Mouse (Mus musculus) liver, postnatal 0 days (tissue): ENCODE measurements at regions not wholly inside any gene's neighbourhood (a gene's known extent, or its start where the extent isn't known, plus 50 kb on each side); places are given as distances from the start of the nearest gene placed in this dataset.

ENCODE experiments used
- ATAC-seq: fragments of 200-750 bp; cut with Nextera tagmentation; 2 replicates; pipeline ENCODE4 v1.8.0; 2017; ENCODE audit warnings: mild to moderate bottlenecking, moderate library complexity
- DNase-seq: peaks from one replicate; pipeline ENCODE4 v3.0.0-alpha.2; 2016
- H3K27ac ChIP-seq: fragments of 300-500 bp; sonication (generic); 2 replicates; pipeline ENCODE4 v1.5.1; 2014; ENCODE audit warnings: antibody characterized with exemption, moderate library complexity, mild to moderate bottlenecking, low read depth
- H3K27me3 ChIP-seq: fragments of 300-500 bp; sonication (generic); 2 replicates; pipeline ENCODE4 v1.6.1; 2014; ENCODE audit warnings: low read length, control low read depth, mixed read lengths; ENCODE audit not compliant: insufficient read depth
- H3K36me3 ChIP-seq: fragments of 300-500 bp; sonication (generic); replicated peaks from 2 replicates; pipeline ENCODE4 v1.6.1; 2014; ENCODE audit warnings: mild to moderate bottlenecking, control low read depth, low read length, moderate library complexity, mixed read lengths; ENCODE audit not compliant: insufficient read depth
- H3K4me1 ChIP-seq: fragments of 300-500 bp; sonication (generic); 2 replicates; pipeline ENCODE4 v1.6.1; 2014; ENCODE audit warnings: antibody characterized with exemption, mild to moderate bottlenecking, control low read depth; ENCODE audit not compliant: insufficient read depth
- H3K4me2 ChIP-seq: fragments of 300-500 bp; sonication (generic); 2 replicates; pipeline ENCODE4 v1.6.1; 2014; ENCODE audit warnings: low read depth, mild to moderate bottlenecking, low read length, moderate library complexity, mixed read lengths
- H3K4me3 ChIP-seq: fragments of 300-500 bp; sonication (generic); 2 replicates; pipeline ENCODE4 v1.5.1; 2014; ENCODE audit warnings: low read depth, low read length
- H3K9ac ChIP-seq: fragments of 300-500 bp; sonication (generic); replicated peaks from 2 replicates; pipeline ENCODE4 v1.6.1; 2014; ENCODE audit warnings: mild to moderate bottlenecking, moderate library complexity
- H3K9me3 ChIP-seq: fragments of 300-500 bp; sonication (generic); 2 replicates; pipeline ENCODE4 v1.6.1; 2016; ENCODE audit warnings: mild to moderate bottlenecking, control low read depth, low read length, mixed read lengths
- CTCF ChIP-seq: sonication (generic); IDR thresholded peaks from 2 replicates; pipeline ENCODE4 v1.5.1; 2016; ENCODE audit warnings: antibody characterized with exemption, low read depth
- EP300 ChIP-seq: IDR thresholded peaks from 2 replicates; pipeline ENCODE4 v1.6.1; 2016; ENCODE audit warnings: antibody characterized with exemption, low read depth, mild to moderate bottlenecking
- WGBS: fragments of 180-500 bp; shearing (Covaris S2); extraction: QIAGEN DNeasy Blood & Tissue Kit; methylation state at CpG from one replicate; pipeline ENCODE4 v1.1.7; 2014; ENCODE audit not compliant: insufficient replicate concordance; 5-methylcytosine and 5-hydroxymethylcytosine counted together

DNA sequence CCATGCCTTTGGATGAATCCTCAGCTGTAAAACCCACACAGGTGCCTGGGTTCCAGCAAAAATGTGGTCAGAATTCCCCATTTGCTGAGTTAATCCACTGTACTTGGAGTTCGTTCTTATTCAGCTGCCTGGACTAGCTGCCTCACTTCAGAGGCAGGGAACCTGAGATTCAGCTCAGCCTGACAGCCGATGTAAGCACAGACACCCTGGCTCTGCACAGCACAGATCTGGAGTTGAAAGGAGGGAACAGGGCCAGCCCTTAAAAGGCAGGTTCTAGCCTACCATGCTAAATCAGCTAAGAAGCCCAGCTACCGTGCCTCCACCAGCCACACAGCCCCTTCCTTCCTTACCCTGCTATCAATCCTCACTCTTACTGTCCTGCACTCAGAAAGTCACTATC lies 306.0 kb downstream of the Mroh4 start:
- Histone ChIP-seq H3K27me3 (no peaks in the 10 kb centered on the region), H3K9ac (no peak overlapping the region), H3K27ac (no peak overlapping the region), H3K4me1 (no peaks in the 10 kb centered on the region), H3K36me3 (no peaks in the 10 kb centered on the region), H3K4me3 (no peak overlapping the region), H3K9me3 (no peaks in the 10 kb centered on the region), H3K4me2 (no peak overlapping the region)
- TF ChIP-seq EP300 (no peak), CTCF (no peak)
- DNase-seq: no peak
- ATAC-seq: no peak
- WGBS: 50% methylated on average over 3 of the region's 3 CpGs

DNA sequence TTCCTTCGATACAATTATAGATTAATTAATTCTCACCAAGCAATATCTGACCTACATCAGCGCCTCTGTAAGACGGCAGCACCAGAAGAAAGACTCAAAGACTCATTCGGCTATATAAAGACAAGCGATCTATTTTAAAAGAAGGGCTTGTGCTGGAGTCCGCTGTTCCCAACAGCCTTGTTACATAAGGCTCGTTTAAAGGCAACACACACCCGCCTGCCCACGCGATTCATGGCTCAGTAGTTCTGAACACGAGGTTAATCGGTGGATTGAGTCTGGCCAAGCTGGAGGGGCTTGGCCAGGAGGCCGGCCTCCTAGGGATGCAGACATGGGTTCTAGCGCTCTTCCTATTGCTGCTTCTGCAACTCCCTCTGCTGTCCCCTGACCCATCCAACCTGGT lies 306.9 kb downstream of the Mroh4 start:
- no peak overlapping the region for H3K9ac ChIP-seq
- H3K4me2 ChIP-seq: no peak overlapping the region
- ATAC-seq: no peak
- no peaks in the 10 kb centered on the region for H3K4me1 ChIP-seq
- 78% methylated on average over 14 of the region's 14 CpGs for WGBS
- no peak for DNase-seq
- TF ChIP-seq EP300: no peak
- TF ChIP-seq CTCF: no peak
- H3K4me3 ChIP-seq: no peak overlapping the region
- H3K27ac ChIP-seq: no peak overlapping the region
- H3K36me3 ChIP-seq: no peaks in the 10 kb centered on the region
- H3K9me3 ChIP-seq: no peaks in the 10 kb centered on the region
- no peaks in the 10 kb centered on the region for H3K27me3 ChIP-seq

DNA sequence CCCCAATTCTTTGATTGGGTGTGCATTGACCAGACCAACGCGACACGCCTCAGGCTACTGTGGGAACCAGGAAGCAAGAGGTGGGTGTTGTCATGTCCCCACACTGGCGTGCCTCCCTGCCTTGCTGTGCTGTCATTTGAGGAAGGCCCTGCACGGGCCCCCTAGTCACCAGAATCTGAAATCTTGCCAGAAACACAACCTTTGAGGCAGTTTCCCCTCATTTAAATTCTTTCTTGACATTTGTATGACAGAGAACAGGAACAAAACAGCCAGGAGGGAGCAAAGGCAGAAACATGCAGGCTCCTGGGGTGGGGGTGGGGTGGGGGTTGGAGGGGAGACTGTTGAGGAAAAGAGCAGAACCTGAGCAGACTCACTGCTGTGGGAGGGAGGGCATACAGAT lies 309.5 kb downstream of the Mroh4 start:
- H3K4me3 ChIP-seq: no peak overlapping the region
- no peak overlapping the region for H3K4me2 ChIP-seq
- ATAC-seq (no peak), DNase-seq (no peak)
- H3K9ac ChIP-seq: no peak overlapping the region
- H3K27me3 ChIP-seq: no peaks in the 10 kb centered on the region
- H3K4me1 ChIP-seq: no peaks in the 10 kb centered on the region
- TF ChIP-seq EP300: no peak
- no peak for TF ChIP-seq CTCF
- no peak overlapping the region for H3K27ac ChIP-seq
- H3K36me3 ChIP-seq: no peaks in the 10 kb centered on the region
- WGBS: 57% methylated on average over 5 of the region's 5 CpGs
- H3K9me3 ChIP-seq: no peaks in the 10 kb centered on the region

DNA sequence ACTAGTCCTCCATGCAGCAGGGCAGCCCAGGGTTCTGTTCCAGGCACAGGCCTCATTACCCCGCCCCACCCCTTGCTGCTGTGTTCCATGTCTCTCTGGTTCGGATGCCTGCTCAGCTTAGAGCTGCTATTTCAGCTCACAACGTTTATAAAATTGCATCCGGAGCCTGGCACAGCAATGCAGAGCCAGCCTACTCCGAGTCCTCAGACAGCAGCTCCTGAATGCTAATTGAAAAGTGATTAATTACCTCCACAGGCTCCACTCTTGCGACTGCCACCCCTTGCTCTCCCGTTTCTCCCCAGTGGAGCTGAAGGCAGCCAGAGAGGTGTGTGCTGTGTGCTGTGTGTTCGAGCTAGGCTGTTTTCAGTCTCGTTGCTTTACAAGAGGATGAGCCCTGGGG lies 310.6 kb downstream of the Mroh4 start:
- no peaks in the 10 kb centered on the region for H3K27me3 ChIP-seq
- H3K27ac ChIP-seq: no peak overlapping the region
- H3K36me3 ChIP-seq: no peaks in the 10 kb centered on the region
- ATAC-seq (no peak), DNase-seq (no peak)
- H3K9me3 ChIP-seq: no peaks in the 10 kb centered on the region
- no peak for TF ChIP-seq CTCF
- TF ChIP-seq EP300: no peak
- H3K4me2 ChIP-seq: no peak overlapping the region
- no peak overlapping the region for H3K9ac ChIP-seq
- no peak overlapping the region for H3K4me3 ChIP-seq
- no peaks in the 10 kb centered on the region for H3K4me1 ChIP-seq
- WGBS: 49% methylated on average over 9 of the region's 9 CpGs

DNA sequence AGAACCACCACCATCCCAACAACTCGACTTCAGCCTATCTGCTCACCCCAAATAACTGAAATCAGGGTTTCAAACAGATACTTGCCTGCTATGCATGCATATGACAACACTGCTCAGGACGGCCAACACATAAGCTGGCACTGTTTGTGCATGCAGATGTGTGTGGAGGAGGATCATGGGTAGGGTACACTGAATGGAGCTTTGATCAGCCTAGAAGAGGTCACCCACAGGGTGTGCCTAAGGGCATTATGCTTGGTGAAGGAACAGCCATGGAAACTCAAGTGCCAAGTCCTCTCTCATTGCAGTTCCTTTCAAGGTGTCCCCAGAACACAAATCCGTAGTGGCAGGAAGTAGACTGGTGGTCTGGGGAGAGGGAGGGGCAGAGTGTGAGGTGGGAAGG lies 316.7 kb downstream of the Mroh4 start:
- Histone ChIP-seq H3K27me3 (no peaks in the 10 kb centered on the region), H3K36me3 (no peaks in the 10 kb centered on the region), H3K9ac (no peak overlapping the region), H3K27ac (no peak overlapping the region), H3K4me1 (no peaks in the 10 kb centered on the region), H3K4me2 (no peak overlapping the region), H3K9me3 (no peaks in the 10 kb centered on the region), H3K4me3 (no peak overlapping the region)
- TF ChIP-seq CTCF: no peak
- TF ChIP-seq EP300: no peak
- DNase-seq: no peak
- WGBS: 39% methylated on average over 3 of the region's 3 CpGs
- no peak for ATAC-seq

DNA sequence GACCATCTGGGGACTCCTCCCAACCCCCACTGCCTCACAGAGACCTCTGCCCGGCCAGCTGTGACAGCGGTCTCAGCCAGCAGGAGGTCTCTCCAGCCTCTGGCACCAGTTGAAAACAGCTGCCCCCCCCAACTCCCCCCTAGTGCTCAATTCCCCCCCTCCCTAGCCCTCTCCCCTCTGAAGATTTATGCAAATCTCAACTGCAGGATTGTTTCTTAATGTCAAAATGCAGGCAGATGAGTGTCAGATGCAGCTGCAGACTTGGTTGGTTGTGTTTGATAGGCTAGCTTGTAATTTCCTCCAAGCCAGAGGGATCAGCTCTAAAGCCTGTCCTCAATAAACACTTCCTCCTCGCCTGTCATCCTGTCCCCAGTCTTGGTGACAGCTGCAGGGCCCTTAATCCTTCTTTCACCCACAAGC lies 317.7 kb downstream of the Mroh4 start:
- no peaks in the 10 kb centered on the region for H3K9me3 ChIP-seq
- 34% methylated on average over 3 of the region's 3 CpGs for WGBS
- TF ChIP-seq CTCF (no peak), EP300 (no peak)

DNA sequence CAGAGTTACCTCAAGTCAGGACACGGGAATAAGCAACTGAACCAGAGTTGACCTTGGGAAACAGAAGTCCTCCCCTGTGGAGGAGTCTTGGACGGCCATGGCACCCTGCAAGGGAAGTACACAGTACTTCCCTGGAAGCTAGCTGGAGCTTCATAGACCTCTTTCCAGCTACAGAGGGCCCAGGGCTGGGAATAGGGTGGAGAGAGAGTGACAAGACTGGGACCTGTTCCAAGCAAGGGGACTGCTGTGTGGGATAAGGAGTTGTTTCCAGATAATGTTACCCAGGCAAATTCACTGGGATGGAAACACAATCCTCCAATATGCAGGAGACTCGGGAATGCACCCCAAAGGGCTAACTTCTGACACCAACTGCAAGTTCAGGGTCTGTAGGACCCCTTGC lies 325.1 kb downstream of the Mroh4 start:
- WGBS: 59% methylated on average over 3 of the region's 3 CpGs
- Histone ChIP-seq H3K27me3 (no peaks in the 10 kb centered on the region), H3K36me3 (no peaks in the 10 kb centered on the region), H3K9me3 (no peaks in the 10 kb centered on the region), H3K4me1 (no peaks in the 10 kb centered on the region), H3K27ac (no peak overlapping the region), H3K4me2 (no peak overlapping the region), H3K4me3 (no peak overlapping the region), H3K9ac (no peak overlapping the region)
- no peak for DNase-seq
- TF ChIP-seq EP300: no peak
- TF ChIP-seq CTCF: no peak
- no peak for ATAC-seq

More for the DNA sequence above, 317.7 kb downstream of the Mroh4 start:
- no peaks in the 10 kb centered on the region for H3K27me3 ChIP-seq
- no peak overlapping the region for H3K27ac ChIP-seq
- H3K36me3 ChIP-seq: no peaks in the 10 kb centered on the region
- H3K4me3 ChIP-seq: no peak overlapping the region
- DNase-seq: no peak
- no peaks in the 10 kb centered on the region for H3K4me1 ChIP-seq
- H3K4me2 ChIP-seq: no peak overlapping the region
- ATAC-seq: no peak
- no peak overlapping the region for H3K9ac ChIP-seq
